Mouse (Mus musculus): ENCODE data around the gene 4930451I11Rik. TPM values are rescaled to one million over a fixed set of nuclear protein-coding genes. Genes with fewer than 3 reads are reported as not detected.

The 4930451I11Rik gene
- total RNA-seq, 4 experiments from 2014 or later: 2.3 TPM; not detected in 3

DNA sequence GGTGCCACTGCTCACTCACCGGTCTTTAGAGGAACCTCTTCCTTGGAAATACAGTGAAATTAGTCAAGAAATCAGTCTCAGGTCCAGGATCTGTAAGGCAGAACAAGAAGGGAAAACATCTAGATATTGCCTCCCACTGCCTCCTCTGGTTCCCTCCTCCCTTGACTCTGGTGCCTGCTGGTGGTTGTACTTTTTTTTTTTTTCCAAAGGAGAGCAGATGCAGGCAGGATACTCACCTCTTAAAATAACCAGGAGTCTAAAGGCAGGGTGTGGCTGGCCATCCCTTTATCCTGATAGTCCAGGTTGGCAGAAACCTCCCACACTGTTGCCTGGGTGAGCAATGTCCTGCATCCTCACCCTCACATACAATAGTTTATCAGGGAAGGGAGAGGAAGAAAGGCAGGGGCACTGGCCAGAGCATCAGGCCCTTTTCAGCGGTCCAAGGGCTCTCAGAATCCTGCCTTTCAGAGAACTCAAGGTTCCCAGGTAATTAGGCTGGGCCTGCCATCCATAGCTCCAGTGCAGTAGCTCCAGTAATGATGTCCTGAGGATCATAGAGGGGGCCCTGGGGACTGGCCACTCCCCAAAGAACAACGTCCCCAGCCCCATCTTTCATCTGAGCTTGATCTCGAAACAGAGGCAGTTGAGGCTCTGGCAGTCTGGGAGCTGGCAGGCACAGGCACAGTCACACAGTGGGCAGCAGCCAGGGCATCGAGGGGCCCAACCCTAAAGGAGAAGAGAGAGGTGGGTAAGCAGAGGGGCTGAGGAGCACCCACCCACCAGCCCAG, 31.0 kb downstream of the 4930451I11Rik start:
- DNase-seq (ENCODE audit: low spot score in 2 of 2): no peak

GRCm38 (mm10) chr7:126799468-126800268, 31.8 kb downstream of the 4930451I11Rik start:
- DNase-seq (ENCODE audit: low spot score in 2 of 2): peak in 1 of 2 experiments; percentile 67

DNA sequence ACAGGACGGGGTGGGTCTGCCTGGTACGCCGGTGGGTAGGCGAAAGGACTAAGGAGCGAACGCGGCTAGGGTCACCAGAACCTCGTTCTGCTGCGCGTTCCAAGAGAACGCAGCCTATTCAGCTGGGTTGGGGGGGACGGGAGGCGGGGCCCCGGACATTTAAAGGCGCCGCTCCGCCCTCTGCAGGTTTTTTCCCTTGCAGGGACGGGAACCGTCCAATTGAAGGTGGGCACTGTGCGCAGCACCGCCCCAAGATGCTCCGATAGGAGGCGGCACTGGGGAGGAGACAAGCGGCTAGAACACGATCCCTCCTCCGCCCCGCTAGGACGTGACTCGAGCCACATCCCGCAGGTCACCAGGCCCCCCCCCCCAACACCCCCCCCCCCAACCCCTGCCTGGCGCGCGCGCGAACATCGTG, 32.4 kb downstream of the 4930451I11Rik start:
- peak; percentile 92 to 98 for DNase-seq (ENCODE audit: low spot score in 2 of 2)

GRCm38 (mm10) chr7:126798127-126799049, 33.1 kb downstream of the 4930451I11Rik start:
- DNase-seq (ENCODE audit: low spot score in 2 of 2): no peak

GRCm38 (mm10) chr7:126797411-126798126, 33.9 kb downstream of the 4930451I11Rik start, which contains the start of gene Fam57b:
TSS of gene Fam57b (plus strand) at chr7:126797668.
- no peak for DNase-seq (ENCODE audit: low spot score in 2 of 2)

GRCm38 (mm10) chr7:126796350-126796932, 35.0 kb downstream of the 4930451I11Rik start:
- no peak for DNase-seq (ENCODE audit: low spot score in 2 of 2)

DNA sequence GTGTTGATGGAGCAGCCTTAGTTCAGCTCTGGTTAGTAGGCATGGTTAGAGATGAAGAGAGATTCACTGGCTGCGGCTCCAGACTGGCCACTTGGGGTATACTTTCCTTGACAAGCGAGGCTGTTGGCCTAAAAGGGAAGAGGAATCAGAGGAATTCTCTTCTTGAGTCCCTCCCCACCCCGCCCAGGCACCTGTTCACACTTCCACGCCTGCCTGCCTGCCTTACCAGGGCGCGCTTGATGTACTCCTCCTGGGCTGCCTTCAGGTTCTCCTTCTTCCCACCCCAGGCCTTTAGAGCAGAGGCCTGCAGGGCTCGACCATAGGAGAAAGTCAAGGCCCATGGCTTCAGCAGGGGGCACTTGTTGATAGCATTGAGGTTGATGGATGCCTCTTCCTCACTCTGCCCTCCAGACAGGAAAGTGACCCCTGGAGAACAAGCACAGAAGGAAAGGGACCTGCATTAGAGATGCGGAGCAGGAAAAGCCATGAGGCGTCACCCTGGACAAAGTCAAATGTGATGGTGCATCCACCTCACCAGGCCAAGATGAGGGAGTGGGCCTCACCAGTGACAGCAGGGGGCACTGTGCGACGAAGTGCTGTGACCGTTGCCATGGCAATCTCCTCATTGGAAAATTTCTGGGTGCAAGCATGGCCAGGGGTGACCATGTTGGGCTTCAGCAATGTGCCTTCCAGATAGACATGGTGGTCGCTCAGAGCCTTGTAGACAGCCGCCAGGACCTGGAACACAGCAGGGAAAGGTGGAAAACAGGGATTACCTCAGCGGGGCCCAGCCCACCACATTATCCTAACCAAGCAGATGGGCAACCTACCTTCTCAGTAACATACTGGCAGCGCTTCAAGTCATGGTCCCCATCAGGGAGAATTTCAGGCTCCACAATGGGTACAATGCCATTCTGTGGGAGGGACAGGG, 35.8 kb downstream of the 4930451I11Rik start:
- no peak for DNase-seq (ENCODE audit: low spot score in 2 of 2)

GRCm38 (mm10) chr7:126794271-126794605, 37.2 kb downstream of the 4930451I11Rik start:
- no peak for DNase-seq (ENCODE audit: low spot score in 2 of 2)

DNA sequence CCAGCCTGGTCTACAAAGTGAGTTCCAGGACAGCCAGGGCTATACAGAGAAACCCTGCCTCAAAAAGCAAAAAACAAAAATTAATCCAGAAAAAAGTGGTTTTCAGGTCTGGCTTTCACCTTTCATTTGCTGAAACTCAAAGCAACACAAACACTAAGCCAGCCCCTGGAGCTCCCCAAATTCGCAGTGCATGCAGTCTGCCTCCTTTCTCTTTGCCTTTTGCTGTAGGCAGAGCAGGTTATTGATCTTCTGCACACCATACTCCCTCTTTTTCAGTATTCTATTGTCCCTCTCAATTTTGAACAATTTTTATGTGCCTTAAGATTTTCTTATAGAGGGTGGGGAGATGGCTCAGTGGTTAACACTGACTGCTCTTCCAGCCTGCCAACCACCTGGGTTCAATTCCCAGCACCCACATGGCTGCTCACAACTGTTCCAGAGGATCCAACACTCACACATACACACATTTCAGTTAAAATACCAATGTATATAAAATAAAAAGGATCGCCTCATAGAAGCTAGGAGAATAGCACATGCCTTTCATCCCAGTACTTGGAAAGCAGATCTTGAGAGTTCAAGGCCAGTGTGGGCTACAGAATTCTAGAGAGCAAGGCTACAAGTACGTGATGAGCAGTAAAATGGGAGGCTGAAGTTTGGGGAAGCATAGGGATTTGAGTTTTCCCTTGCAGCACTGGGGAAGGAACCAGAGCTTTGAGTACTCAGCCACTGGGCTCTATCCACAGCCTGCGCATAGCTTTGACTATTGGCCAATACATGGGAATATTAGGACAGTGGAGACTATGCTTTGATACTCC, 37.8 kb downstream of the 4930451I11Rik start:
- no peak for DNase-seq (ENCODE audit: low spot score in 2 of 2)

DNA sequence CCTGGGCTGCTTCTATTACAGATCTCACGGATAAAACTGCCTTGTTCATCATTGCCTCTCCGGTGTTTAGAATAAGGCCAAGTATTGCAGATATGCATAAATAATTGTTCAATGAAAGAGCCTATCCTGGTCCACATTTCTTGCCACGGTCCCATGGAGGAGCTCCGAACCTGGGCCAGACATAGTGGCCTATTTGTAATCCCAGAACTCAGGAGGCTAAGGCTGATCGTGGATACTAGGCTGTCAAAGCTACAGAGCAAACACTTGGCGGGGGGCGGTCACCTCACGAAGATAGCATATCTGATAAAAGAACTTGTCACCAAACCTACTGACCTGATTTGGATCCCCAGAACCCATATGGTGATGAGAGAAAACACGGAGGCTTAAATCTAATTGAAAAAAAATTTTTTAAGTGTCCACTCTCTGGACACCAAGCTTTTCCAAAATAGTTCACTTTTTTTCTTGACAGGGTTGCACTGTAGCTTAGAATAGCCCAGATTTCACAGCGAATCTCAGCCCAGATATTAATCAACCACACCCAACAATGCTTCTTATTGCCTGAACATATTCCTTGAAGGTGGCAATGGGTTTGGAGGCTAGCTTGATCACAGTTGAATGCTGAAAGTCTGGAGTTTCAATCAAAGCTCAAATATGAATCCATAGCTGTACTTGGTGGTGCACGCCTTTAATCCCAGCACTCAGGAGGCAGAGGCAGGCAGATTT, 38.6 kb downstream of the 4930451I11Rik start:
- no peak for DNase-seq (ENCODE audit: low spot score in 2 of 2)

GRCm38 (mm10) chr7:126791851-126792720, 39.4 kb downstream of the 4930451I11Rik start, which contains the start of gene Ppp4c:
TSS of gene Ppp4c (minus strand) at chr7:126792496.
- DNase-seq (ENCODE audit: low spot score in 2 of 2): peak; percentile 87 to 95

GRCm38 (mm10) chr7:126789141-126789540, 42.3 kb downstream of the 4930451I11Rik start:
- no peak for DNase-seq (ENCODE audit: low spot score in 2 of 2)

DNA sequence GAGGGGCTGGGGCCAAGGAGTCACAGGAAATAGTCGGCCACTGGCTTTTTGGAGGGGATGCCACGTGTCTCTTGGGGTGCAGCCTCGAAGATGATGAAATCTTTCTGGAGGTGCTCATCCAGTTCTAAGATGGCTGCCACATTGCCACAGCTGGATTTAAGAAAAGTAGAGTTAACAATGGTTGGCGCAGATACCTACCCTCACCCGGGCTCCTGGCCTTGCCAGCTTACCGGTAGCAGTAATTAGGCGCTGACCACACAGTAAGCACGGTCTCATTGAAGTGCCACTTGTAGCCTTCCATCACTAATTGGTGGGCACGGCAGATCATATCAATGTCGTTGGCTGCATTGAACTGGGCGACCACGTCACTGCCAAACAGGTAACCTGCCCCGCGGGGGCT, 45.3 kb downstream of the 4930451I11Rik start:
- DNase-seq (ENCODE audit: low spot score in 2 of 2): no peak

GRCm38 (mm10) chr7:126785056-126785455, 46.4 kb downstream of the 4930451I11Rik start:
- no peak for DNase-seq (ENCODE audit: low spot score in 2 of 2)

DNA sequence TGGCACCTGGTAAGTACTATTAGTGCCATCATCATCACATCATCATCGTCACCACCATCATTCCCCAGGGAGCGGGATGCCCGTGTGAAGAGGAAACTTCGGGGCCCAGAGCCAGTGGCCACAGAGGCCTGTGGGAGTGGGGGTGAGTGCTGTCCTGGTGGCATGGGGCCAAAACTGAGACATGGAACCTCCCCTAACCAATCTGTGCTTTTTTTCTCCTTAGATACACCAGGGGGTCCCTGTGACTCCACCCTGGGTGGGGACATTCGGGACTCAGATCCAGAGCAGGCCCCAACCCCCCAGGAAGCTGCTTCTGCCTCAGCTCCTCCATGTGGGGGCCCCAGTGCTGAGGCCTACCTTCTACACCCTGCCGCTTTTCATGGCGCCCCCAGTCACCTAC, 47.0 kb downstream of the 4930451I11Rik start:
- DNase-seq (ENCODE audit: low spot score in 2 of 2): no peak

GRCm38 (mm10) chr7:126782693-126783092, 48.7 kb downstream of the 4930451I11Rik start:
- no peak for DNase-seq (ENCODE audit: low spot score in 2 of 2)

Measured in left cerebral cortex, adult 8-10 months (tissue).